Mouse (Mus musculus) right cerebral cortex, postnatal 10 days (tissue): ENCODE measurements around the gene Cpped1.

Experiments used
- DNase-seq, 2 experiments: peaks; one replicate each; pipeline ENCODE4 v3.0.0; 2021; ENCODE audit warnings: low spot score in 2 of 2

The Cpped1 gene

DNA sequence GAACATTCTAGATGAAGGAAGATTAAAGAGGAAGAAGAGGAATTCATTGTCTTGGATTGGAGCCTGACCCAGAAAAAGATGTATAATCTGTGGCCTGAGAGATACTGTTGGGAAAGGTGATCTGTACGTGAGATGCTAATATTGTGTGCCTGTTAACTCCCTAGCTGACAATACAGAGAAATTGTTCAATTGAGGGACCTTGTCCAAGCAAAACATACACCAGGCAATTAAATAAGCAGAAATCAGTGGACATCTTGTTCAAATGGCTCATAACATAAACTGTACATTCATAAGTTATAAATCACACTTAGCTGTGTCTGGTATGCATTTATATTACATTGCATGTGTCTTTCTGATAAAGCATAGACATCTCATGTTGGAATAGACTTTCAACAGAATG lies 134.9 kb downstream of the Cpped1 start:
- no peak for DNase-seq

DNA sequence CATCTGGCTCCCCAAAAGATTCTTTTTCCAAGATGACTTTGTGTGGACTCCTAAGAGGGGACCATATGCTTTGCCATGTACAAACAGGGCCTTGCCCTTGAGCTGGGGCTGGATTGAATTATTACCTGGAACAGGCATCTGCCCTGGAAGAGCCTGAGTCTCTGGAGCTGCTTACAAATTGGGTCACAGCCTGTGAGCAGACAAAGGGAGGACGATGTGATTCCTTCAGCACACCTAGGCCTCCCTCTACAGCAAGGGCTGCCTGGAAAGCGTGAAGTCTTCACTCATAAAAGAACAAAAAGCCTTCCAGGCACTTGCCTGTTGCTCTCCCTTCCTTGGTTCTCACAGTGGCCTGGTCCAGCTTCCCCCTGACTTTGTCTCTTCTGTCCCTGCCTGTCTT lies 136.9 kb downstream of the Cpped1 start:
- DNase-seq, result no peak

DNA sequence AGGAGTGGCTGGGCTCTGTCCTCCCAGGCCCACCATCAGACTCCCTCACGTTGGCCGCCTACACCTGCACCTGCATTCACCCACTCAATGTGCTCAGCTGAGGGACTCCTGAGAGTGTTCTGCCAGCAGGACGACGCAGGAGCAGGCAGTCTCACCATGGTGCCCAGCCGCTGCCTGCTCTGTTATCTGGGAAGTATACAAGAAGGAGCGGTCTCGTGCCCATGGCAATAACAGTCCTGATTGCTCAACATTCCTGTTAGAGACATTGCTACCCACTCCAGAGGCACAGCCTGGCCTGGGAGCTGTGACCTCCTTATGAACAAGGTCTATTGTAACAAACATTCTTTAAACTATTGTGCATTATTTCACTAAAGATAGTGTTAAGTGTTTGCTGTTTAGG lies 151.3 kb downstream of the Cpped1 start:
- no peak for DNase-seq

GRCm38 (mm10) chr16:11757471-11757870 lies 151.8 kb downstream of the Cpped1 start:
- no peak for DNase-seq

GRCm38 (mm10) chr16:11756598-11757245 lies 152.5 kb downstream of the Cpped1 start:
- no peak for DNase-seq

- DNase-seq, result no peak
These were observed 153.8 kb downstream of the Cpped1 start for GRCm38 (mm10) chr16:11755281-11756066.

- DNase-seq, result no peak
These were observed 155.1 kb downstream of the Cpped1 start for GRCm38 (mm10) chr16:11754136-11754535.
